Mouse (Mus musculus) activated CD4-positive, CD25-positive, alpha-beta regulatory T cell, adult 4 months (primary cell): ENCODE measurements at regions not wholly inside any gene's neighbourhood (a gene's known extent, or its start where the extent isn't known, plus 50 kb on each side); places are given as distances from the start of the nearest gene placed in this dataset.
A peak's percentile ranks its signal among the peaks of the same experiment; 100 is the strongest.
"Not testable (repeated sequence)": the region's sequence is repeated elsewhere in the genome, so short reads cannot be mapped to it uniquely, and the experiment has no call there.

Experiments
- ATAC-seq: one replicate; pipeline ENCODE4 v1.8.0; 2017

- ATAC-seq, result no peak
Observed at GRCm38 (mm10) chr8:126833006-126833405, 112.6 kb downstream of the Tomm20 start.

- ATAC-seq, result peak; percentile 78
Observed at GRCm38 (mm10) chr8:126832163-126832978, 113.3 kb downstream of the Tomm20 start.

- ATAC-seq, result no peak
Observed at GRCm38 (mm10) chr8:126831312-126832162, 114.1 kb downstream of the Tomm20 start.

- ATAC-seq, result no peak
Observed at GRCm38 (mm10) chr8:126830242-126830530, 115.5 kb downstream of the Tomm20 start.

GRCm38 (mm10) chr8:126829376-126830241 lies 116.0 kb downstream of the Tomm20 start:
- no peak for ATAC-seq

- ATAC-seq, result peak; percentile 40
Observed at GRCm38 (mm10) chr8:126827681-126828383, 117.8 kb downstream of the Tomm20 start.

GRCm38 (mm10) chr8:126826328-126827285 lies 119.0 kb downstream of the Tomm20 start:
- peak; percentile 27 for ATAC-seq

- no peak for ATAC-seq
Observed at GRCm38 (mm10) chr8:126825877-126826276, 119.8 kb downstream of the Tomm20 start.

- ATAC-seq, result no peak
Observed at GRCm38 (mm10) chr8:126824575-126825208, 121.0 kb downstream of the Tomm20 start.

- ATAC-seq, result no peak
Observed at GRCm38 (mm10) chr8:126822269-126822668, 123.4 kb downstream of the Tomm20 start.

GRCm38 (mm10) chr8:126821279-126821678 lies 124.4 kb downstream of the Tomm20 start:
- no peak for ATAC-seq

- ATAC-seq, result no peak
Observed at GRCm38 (mm10) chr8:126820502-126820901, 125.1 kb downstream of the Tomm20 start.

- ATAC-seq, result no peak
Observed at GRCm38 (mm10) chr8:126819261-126819660, 126.4 kb downstream of the Tomm20 start.

GRCm38 (mm10) chr8:126816155-126816554 lies 129.5 kb downstream of the Tomm20 start:
- no peak for ATAC-seq

- ATAC-seq, result no peak
Observed at GRCm38 (mm10) chr8:126814427-126814826, 131.2 kb downstream of the Tomm20 start.

- no peak for ATAC-seq
Observed at GRCm38 (mm10) chr8:126813621-126814020, 132.0 kb downstream of the Tomm20 start.

GRCm38 (mm10) chr8:126812777-126813176 lies 132.9 kb downstream of the Tomm20 start:
- ATAC-seq, result no peak

- not testable (repeated sequence) for ATAC-seq
Observed at GRCm38 (mm10) chr8:126811358-126811757, 134.3 kb downstream of the Tomm20 start.

GRCm38 (mm10) chr8:126810516-126810915 lies 135.1 kb downstream of the Tomm20 start:
- ATAC-seq, result no peak

- no peak for ATAC-seq
Observed at GRCm38 (mm10) chr8:126809321-126809720, 136.3 kb downstream of the Tomm20 start.
